Mouse (Mus musculus) ES-E14 (cell line): ENCODE measurements around the gene Il22ra1. TPM values are rescaled to one million over a fixed set of nuclear protein-coding genes. Genes with fewer than 3 reads are reported as not detected.

Experiments used
- DNase-seq: peaks from one replicate; pipeline ENCODE4 v3.0.0-alpha.2; 2013; ENCODE audit warnings: low read depth, low spot score
- H3K27ac ChIP-seq: 2 replicates; pipeline ENCODE4 v1.5.1; 2012; ENCODE audit warnings: low read depth, mild to moderate bottlenecking, low read length, moderate library complexity, mixed read lengths; ENCODE audit not compliant: poor library complexity, insufficient read depth, severe bottlenecking
- H3K36me3 ChIP-seq: 2 replicates; pipeline ENCODE4 v1.6.1; 2012; ENCODE audit warnings: mild to moderate bottlenecking, low read length, moderate library complexity, mixed read lengths; ENCODE audit not compliant: control insufficient read depth, poor library complexity, insufficient read depth, severe bottlenecking
- H3K4me1 ChIP-seq, 2 experiments: fragments of 150-350 bp in 1 of 2; sonication (generic) in 1 of 2; 2 replicates each; pipeline ENCODE4 v1.6.1; 2012; ENCODE audit warnings: low read length in 2 of 2, mild to moderate bottlenecking in 1 of 2, mixed read lengths in 1 of 2; ENCODE audit not compliant: control insufficient read depth in 2 of 2, insufficient read depth in 2 of 2, poor library complexity in 1 of 2
- H3K4me3 ChIP-seq, 2 experiments: fragments of 150-350 bp in 1 of 2; sonication (generic) in 1 of 2; 2 replicates each; pipeline ENCODE4 v1.5.1; 2012; ENCODE audit warnings: low read length in 2 of 2, low read depth in 1 of 2, mild to moderate bottlenecking in 1 of 2, mixed read lengths in 1 of 2; ENCODE audit not compliant: insufficient read depth in 1 of 2, poor library complexity in 1 of 2, severe bottlenecking in 1 of 2
- H3K9ac ChIP-seq: 2 replicates; pipeline ENCODE4 v1.6.1; 2012; ENCODE audit warnings: low read depth, mild to moderate bottlenecking, low read length, mixed read lengths; ENCODE audit not compliant: poor library complexity, insufficient read depth, severe bottlenecking
- H3K9me3 ChIP-seq: fragments of 150-350 bp; sonication (generic); 2 replicates; pipeline ENCODE4 v1.6.1; 2012; ENCODE audit warnings: low read depth, mild to moderate bottlenecking, low read length; ENCODE audit not compliant: control insufficient read depth, insufficient read depth
- CHD2 ChIP-seq: IDR thresholded peaks from 2 replicates; pipeline ENCODE4 v1.6.1; 2014; ENCODE audit warnings: mild to moderate bottlenecking, low read depth, low read length, inconsistent platforms
- HCFC1 ChIP-seq: IDR thresholded peaks from 2 replicates; pipeline ENCODE4 v1.6.1; 2012; ENCODE audit warnings: low read length, inconsistent platforms, borderline replicate concordance; ENCODE audit not compliant: insufficient read depth
- MAFK ChIP-seq: IDR thresholded peaks from 2 replicates; pipeline ENCODE4 v1.6.1; 2014; ENCODE audit warnings: mild to moderate bottlenecking, low read depth, low read length, inconsistent platforms; ENCODE audit not compliant: insufficient read depth
- ZC3H11A ChIP-seq: IDR thresholded peaks from 2 replicates; pipeline ENCODE4 v1.6.1; 2012; ENCODE audit warnings: low read depth, mild to moderate bottlenecking, inconsistent platforms, low read length, borderline replicate concordance
- ZNF384 ChIP-seq: IDR thresholded peaks from 2 replicates; pipeline ENCODE4 v1.6.1; 2012; ENCODE audit warnings: low read depth, low read length, inconsistent platforms
- in situ Hi-C, 2 experiments: fragments of 600-800 bp; cut with MboI; formaldehyde crosslinking; loops; one replicate each; pipeline ENCODE4 v1.15.1; 2025; ENCODE audit warnings: low sequenced_read_pairs in 2 of 2, inconsistent platforms in 1 of 2; ENCODE audit not compliant: unreplicated experiment in 2 of 2
- total RNA-seq: library from RNA; depleted of rRNA; stranded (reverse); fragments of 300-350 nt; gene quantifications from 2 replicates; pipeline ENCODE4 v1.2.3, GENCODE M21; 2012

Il22ra1 gene
- total RNA-seq, 1 experiment, result 0.36 TPM

DNA sequence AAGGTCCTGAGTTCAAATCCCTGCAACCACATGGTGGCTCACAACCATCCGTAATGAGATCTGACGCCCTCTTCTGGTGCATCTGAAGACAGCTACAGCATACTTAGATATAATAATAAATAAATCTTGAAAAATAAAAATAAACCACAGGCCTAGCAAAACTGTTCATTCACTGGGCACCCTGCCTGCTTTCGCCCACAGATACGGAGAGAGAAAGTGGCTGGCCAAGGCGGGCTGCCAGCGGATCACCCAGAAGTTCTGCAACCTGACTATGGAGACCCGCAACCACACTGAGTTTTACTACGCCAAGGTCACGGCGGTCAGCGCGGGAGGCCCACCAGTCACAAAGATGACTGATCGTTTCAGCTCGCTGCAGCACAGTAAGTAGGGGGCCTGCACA is 5.9 kb downstream of the Il22ra1 start:
- TF ChIP-seq MAFK (no peak), CHD2 (no peak), ZNF384 (no peak), HCFC1 (no peak), ZC3H11A (no peak)
- no peak overlapping the region for H3K27ac ChIP-seq
- no peak overlapping the region for H3K4me3 ChIP-seq
- in situ Hi-C loops, result no loop called here
- DNase-seq, result no peak
- no peaks in the 10 kb centered on the region for H3K9me3 ChIP-seq
- no peaks in the 10 kb centered on the region for H3K36me3 ChIP-seq
- H3K9ac ChIP-seq, result no peak overlapping the region
- no peaks in the 10 kb centered on the region; a peak in 1 of 4 replicates for H3K4me1 ChIP-seq

GRCm38 (mm10) chr4:135736903-135737302 is 8.9 kb downstream of the Il22ra1 start:
- TF ChIP-seq HCFC1, result no peak
- TF ChIP-seq ZNF384, result no peak
- no peak for TF ChIP-seq ZC3H11A
- TF ChIP-seq MAFK, result no peak
- TF ChIP-seq CHD2, result no peak
- no peak for DNase-seq
- in situ Hi-C loops, result no loop called here

GRCm38 (mm10) chr4:135738237-135738636 is 10.3 kb downstream of the Il22ra1 start:
- TF ChIP-seq ZNF384 (no peak), CHD2 (no peak), HCFC1 (no peak), MAFK (no peak), ZC3H11A (no peak)
- H3K36me3 ChIP-seq, result no peaks in the 10 kb centered on the region
- no peaks in the 10 kb centered on the region; a peak in 1 of 4 replicates for H3K4me1 ChIP-seq
- no peak for DNase-seq
- no peak overlapping the region for H3K9ac ChIP-seq
- no peak overlapping the region for H3K4me3 ChIP-seq
- in situ Hi-C loops, result no loop called here
- no peak overlapping the region for H3K27ac ChIP-seq
- H3K9me3 ChIP-seq, result no peaks in the 10 kb centered on the region

More at GRCm38 (mm10) chr4:135736903-135737302, 8.9 kb downstream of the Il22ra1 start:
- Histone ChIP-seq H3K9me3 (no peaks in the 10 kb centered on the region), H3K27ac (no peak overlapping the region), H3K36me3 (no peaks in the 10 kb centered on the region), H3K9ac (no peak overlapping the region), H3K4me1 (no peaks in the 10 kb centered on the region; a peak in 1 of 4 replicates), H3K4me3 (no peak overlapping the region)

- Histone ChIP-seq H3K9me3 (no peaks in the 10 kb centered on the region), H3K4me1 (no peaks in the 10 kb centered on the region; a peak in 1 of 4 replicates), H3K36me3 (no peaks in the 10 kb centered on the region), H3K9ac (no peak overlapping the region), H3K27ac (no peak overlapping the region), H3K4me3 (no peak overlapping the region)
- TF ChIP-seq HCFC1 (no peak), ZNF384 (no peak), MAFK (no peak), ZC3H11A (no peak), CHD2 (no peak)
- in situ Hi-C loops, result no loop called here
- no peak for DNase-seq
Observed at GRCm38 (mm10) chr4:135739148-135739547, 11.2 kb downstream of the Il22ra1 start.

DNA sequence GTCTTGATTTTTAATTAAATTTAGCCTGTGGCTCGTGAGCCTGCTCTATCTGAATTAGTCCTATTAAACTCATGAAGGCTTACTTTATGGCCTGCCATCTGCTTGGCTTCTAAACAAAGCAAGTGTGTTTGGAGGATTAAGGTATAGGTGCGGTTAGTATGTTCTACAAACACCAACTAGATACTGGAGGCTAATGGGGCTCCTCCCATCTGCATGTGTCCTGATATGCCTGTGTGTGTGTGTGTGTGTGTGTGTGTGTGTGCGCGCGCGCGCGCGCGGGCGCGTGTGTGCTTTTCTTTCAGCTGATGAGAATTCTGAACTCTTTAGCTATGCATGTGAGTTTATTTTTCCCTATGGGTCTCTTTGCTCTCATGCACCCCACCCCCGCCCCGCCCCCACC is 11.7 kb downstream of the Il22ra1 start:
- in situ Hi-C loops, result no loop called here
- no peaks in the 10 kb centered on the region for H3K36me3 ChIP-seq

More for the DNA sequence above, 11.7 kb downstream of the Il22ra1 start:
- Histone ChIP-seq H3K9me3 (no peaks in the 10 kb centered on the region), H3K4me1 (no peaks in the 10 kb centered on the region; a peak in 1 of 4 replicates), H3K9ac (no peak overlapping the region), H3K4me3 (no peak overlapping the region), H3K27ac (no peak overlapping the region)
- TF ChIP-seq ZNF384 (no peak), CHD2 (no peak), ZC3H11A (no peak), MAFK (no peak), HCFC1 (no peak)
- DNase-seq, result no peak
